Mouse (Mus musculus): Measurements from ENCODE around the gene Nav2. TPM values are rescaled to one million over a fixed set of nuclear protein-coding genes. Genes with fewer than 3 reads are reported as not detected.
A peak's percentile ranks its signal among the peaks of the same experiment; 100 is the strongest.

Nav2 gene
- polyA plus RNA-seq, 1 experiment from 2014 or later: 12.4 TPM

DNA sequence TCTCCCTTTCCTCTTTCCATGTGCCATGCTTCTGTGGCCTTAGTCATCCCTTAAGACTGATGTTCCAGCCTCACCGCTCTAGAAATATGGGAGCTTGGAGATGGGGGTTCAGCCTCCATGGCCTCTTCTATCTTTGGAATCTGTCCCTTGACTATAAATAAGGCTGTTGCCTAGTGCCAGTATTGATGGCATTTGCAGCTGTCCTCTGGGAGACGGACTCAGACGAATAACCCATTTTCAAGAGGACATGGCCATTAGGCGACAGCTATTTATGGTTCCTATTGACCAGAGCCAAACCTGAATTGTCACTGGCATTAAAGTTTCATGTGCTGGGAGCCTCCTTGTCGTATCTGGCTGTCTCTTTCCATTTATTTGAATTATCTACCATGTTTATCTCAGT, 425.6 kb downstream of the Nav2 start:
- H3K4me1 ChIP-seq (replicated peaks): 0 out of 2 replicates have a peak, but pooled peaks cover 2% of the 10 kb centered on the region
- no peak overlapping the region for H3K27ac ChIP-seq
- no peaks in the 10 kb centered on the region for H3K36me3 ChIP-seq
- H3K27me3 ChIP-seq: no peaks in the 10 kb centered on the region
- no peak overlapping the region for H3K9ac ChIP-seq (replicated peaks)
- no peak for ATAC-seq (ENCODE audit: insufficient number of reproducible peaks, insufficient read depth, low FRiP score, low TSS enrichment, low read depth)
- WGBS: 47% methylated on average over 5 of the region's 5 CpGs
- H3K4me3 ChIP-seq (replicated peaks): no peak overlapping the region
- no peaks in the 10 kb centered on the region for H3K9me3 ChIP-seq
- no peak overlapping the region for H3K4me2 ChIP-seq

DNA sequence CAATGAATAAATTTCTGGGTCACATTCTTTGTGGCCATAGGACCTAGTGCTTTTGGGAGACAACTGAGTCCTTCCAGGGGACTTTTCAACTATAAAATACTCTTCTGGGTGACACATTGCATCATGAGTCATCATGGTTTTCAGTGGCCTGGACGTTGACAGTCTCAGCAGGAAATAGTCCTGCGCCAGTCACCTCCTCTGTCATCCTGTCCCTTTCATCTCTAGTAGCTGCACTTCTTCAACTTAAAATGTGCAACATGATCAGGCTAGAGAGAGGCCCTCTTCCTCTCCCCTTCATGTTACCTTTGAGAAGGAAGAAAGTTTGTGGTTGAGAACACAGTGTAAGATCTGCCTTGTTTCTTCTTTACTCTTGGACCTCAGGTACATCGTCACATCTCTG, 426.5 kb downstream of the Nav2 start:
- Histone ChIP-seq H3K9me3 (no peaks in the 10 kb centered on the region), H3K27me3 (no peaks in the 10 kb centered on the region), H3K9ac (replicated peaks) (no peak overlapping the region), H3K36me3 (no peaks in the 10 kb centered on the region), H3K27ac (no peak overlapping the region), H3K4me1 (replicated peaks) (0 out of 2 replicates have a peak, but pooled peaks cover 2% of the 10 kb centered on the region), H3K4me3 (replicated peaks) (no peak overlapping the region), H3K4me2 (no peak overlapping the region)
- no peak for ATAC-seq (ENCODE audit: insufficient number of reproducible peaks, insufficient read depth, low FRiP score, low TSS enrichment, low read depth)
- 45% methylated on average over 3 of the region's 3 CpGs for WGBS

DNA sequence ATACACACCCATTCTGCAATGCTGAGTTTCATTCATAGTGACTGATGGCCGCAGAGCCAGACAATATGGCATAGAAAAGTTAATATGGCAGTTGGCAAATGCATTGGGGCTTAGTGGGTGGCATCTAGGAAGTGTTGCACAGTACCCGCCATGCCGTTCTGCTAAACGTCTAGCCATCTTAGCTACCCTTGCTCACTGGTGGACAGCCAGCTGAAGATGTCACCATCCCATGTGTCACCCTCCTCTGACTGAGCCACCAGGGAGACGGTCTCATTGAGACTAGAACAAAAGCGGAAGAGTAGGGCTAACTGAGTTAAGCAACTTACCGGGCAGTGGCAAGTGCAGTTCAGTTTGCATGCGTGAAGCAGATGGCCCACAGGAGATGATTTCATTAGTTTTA, 428.2 kb downstream of the Nav2 start:
- Histone ChIP-seq H3K9me3 (no peaks in the 10 kb centered on the region), H3K4me1 (replicated peaks) (0 out of 2 replicates have a peak, but pooled peaks cover under 1% of the 10 kb centered on the region), H3K27ac (no peak overlapping the region), H3K4me3 (replicated peaks) (no peak overlapping the region), H3K36me3 (no peaks in the 10 kb centered on the region), H3K27me3 (no peaks in the 10 kb centered on the region), H3K4me2 (no peak overlapping the region), H3K9ac (replicated peaks) (no peak overlapping the region)
- no peak for ATAC-seq (ENCODE audit: insufficient number of reproducible peaks, insufficient read depth, low FRiP score, low TSS enrichment, low read depth)
- 90% methylated on average over 8 of the region's 8 CpGs for WGBS

DNA sequence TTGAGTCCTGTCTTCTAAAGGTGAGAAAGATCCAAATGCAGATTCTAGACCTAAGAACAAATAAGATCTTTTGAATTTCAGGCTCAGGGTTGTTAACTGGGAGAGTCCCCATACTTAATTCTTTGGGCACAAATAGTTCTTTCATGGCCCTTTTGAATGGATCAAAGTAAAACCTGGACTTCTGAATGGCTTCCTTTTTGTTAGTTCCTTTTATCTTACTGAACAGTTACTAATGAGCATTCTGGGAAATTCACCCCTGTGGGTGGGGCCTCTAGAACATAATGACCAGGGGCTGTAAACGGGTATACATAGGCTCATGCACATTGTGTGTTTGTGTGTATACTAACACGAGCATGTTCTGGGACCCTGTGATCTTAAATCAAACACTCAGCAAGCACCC, 429.2 kb downstream of the Nav2 start:
- H3K27ac ChIP-seq: no peak overlapping the region
- no peak overlapping the region for H3K4me3 ChIP-seq (replicated peaks)
- peaks cover 11% of the 10 kb centered on the region for H3K4me1 ChIP-seq (replicated peaks)
- H3K9me3 ChIP-seq: no peaks in the 10 kb centered on the region
- no peaks in the 10 kb centered on the region for H3K36me3 ChIP-seq
- ATAC-seq (ENCODE audit: insufficient number of reproducible peaks, insufficient read depth, low FRiP score, low TSS enrichment, low read depth): no peak
- WGBS: 20% methylated on average over 2 of the region's 2 CpGs
- no peaks in the 10 kb centered on the region for H3K27me3 ChIP-seq
- H3K4me2 ChIP-seq: no peak overlapping the region
- H3K9ac ChIP-seq (replicated peaks): no peak overlapping the region

DNA sequence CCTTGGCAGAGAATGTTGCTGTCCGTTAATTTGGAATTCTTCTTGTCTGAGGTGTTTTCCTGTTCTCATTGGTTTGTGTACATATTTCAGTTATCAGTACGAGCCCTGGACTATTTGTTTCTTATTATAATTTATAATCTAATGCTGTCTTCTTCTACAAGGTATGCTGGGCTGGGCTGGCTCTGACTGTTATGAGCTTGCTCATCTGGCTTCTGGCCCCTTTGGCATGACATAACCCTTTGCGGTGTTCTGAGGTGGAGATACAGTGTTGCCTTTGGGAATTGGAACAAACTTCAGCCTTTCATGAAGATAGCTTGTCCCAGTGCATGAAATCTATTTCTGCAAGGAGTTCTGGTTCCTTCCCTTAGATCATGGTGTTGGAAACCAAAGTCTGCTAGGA, 431.4 kb downstream of the Nav2 start:
- peaks cover 27% of the 10 kb centered on the region for H3K4me1 ChIP-seq (replicated peaks)
- peaks cover 3% of the 10 kb centered on the region; the same call in 1 of the 2 replicates for H3K27me3 ChIP-seq
- H3K27ac ChIP-seq: no peak overlapping the region
- no peak overlapping the region for H3K4me3 ChIP-seq (replicated peaks)
- H3K9me3 ChIP-seq: no peaks in the 10 kb centered on the region
- H3K36me3 ChIP-seq: no peaks in the 10 kb centered on the region
- H3K4me2 ChIP-seq: no peak overlapping the region
- H3K9ac ChIP-seq (replicated peaks): no peak overlapping the region
- ATAC-seq (ENCODE audit: insufficient number of reproducible peaks, insufficient read depth, low FRiP score, low TSS enrichment, low read depth): no peak
- 88% methylated on average over 3 of the region's 3 CpGs for WGBS

DNA sequence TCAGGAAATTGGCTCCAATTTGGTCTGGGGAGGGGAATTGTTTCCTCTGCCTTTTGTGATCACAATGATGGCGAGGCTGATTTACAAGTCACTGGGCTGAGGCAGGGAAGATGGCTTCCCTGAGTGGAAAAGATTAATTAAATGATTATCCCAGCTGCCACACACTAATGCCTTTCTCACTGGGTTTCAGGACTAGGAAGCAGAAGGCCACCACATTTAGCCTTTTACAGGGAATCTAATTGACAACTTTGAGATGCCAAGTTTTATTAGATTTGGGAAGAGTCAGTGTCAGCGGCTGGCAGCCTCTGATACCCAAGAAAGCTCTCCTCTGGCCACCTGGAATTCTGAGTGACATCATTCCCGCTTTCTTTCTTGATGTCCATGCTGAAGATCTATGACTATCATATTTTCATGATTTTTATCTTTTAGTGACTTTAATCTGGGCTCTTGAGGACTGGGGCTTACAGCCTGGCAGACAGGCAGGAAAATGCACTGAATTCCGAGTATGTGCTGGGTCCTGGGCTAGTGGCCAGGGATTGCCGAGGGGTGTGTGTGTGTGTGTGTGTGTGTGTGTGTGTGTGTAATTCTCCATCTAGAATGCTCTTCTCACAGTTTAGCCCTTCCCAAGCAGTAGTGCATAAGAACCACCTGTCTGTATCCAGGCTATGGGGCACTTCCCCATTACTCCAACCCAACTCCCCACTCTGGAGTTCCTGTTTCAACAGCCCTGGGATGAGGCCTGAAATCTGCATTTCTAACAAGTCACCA, 432.8 kb downstream of the Nav2 start:
- 62% methylated on average over 5 of the region's 5 CpGs for WGBS
- H3K9me3 ChIP-seq: no peaks in the 10 kb centered on the region
- no peak overlapping the region for H3K27ac ChIP-seq
- no peak overlapping the region for H3K9ac ChIP-seq (replicated peaks)
- no peak overlapping the region for H3K4me2 ChIP-seq
- H3K4me3 ChIP-seq (replicated peaks): no peak overlapping the region
- peaks cover 27% of the 10 kb centered on the region for H3K4me1 ChIP-seq (replicated peaks)
- ATAC-seq (ENCODE audit: insufficient number of reproducible peaks, insufficient read depth, low FRiP score, low TSS enrichment, low read depth): no peak
- H3K36me3 ChIP-seq: no peaks in the 10 kb centered on the region
- H3K27me3 ChIP-seq: peaks cover 3% of the 10 kb centered on the region; the same call in 1 of the 2 replicates

DNA sequence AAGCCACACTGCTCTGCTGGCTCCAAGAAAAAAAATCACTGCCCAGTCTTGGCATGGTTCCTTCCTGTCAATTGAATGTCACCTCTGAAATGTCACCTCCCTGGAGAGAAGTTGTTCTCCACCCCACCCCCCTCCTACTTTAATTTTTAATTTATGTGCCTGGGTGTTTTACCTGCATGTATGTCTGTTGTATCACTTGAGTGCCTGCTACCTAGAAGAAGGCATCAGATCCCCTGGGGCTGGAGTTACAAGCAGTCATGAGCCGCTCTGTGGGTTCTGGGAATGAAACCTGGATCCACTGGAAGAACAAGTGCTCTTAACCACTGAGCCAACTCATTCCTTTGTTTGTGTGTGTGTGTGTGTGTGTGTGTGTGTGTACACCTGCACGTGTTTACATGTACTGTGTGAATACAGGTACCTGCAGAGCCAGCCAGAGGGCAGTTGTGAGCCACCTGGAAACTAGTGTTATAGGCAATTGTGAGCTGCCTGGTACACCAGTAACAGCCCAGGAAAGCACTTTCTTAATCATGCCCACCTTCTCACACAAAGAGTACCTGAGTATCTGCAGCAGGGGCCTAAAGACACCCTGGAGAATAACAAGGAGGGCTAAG, 433.5 kb downstream of the Nav2 start:
- Histone ChIP-seq H3K27ac (peak overlapping the region; percentile 74; the same call in 1 of the 2 replicates), H3K4me1 (replicated peaks) (peaks cover 27% of the 10 kb centered on the region), H3K36me3 (no peaks in the 10 kb centered on the region), H3K4me2 (peak overlapping the region; percentile 42; the same call in 1 of the 2 replicates), H3K9ac (replicated peaks) (no peak overlapping the region), H3K27me3 (peaks cover 3% of the 10 kb centered on the region; the same call in 1 of the 2 replicates), H3K4me3 (replicated peaks) (no peak overlapping the region), H3K9me3 (no peaks in the 10 kb centered on the region)
- WGBS: 81% methylated on average over 2 of the region's 2 CpGs
- ATAC-seq (ENCODE audit: insufficient number of reproducible peaks, insufficient read depth, low FRiP score, low TSS enrichment, low read depth): peak; percentile 7; the same call in 1 of the 2 replicates

DNA sequence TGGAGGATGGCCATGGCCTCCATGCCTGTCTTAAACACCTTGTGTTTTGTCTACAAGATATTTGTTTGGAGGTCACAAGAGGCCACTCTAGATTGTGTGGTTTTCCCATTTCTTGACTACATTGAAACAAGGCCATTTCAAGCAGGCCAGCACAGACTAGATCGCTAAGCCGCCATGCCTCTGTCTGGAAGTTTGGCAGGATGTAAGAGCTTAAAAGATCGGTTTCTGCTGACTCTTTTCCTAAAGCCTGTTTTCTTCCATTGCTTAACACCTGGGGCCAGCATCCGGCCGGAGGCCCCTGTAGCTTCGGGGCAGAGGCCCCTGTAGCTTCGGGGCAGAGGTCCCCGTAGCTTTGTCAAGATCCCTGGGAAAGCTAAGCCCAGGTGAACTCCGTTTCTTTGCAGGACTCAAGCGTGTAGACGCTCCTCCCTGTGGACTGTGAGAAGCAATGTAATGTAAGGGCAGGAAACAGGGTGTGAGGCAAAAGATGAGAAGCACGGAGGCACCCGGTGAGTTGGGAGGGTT, 434.1 kb downstream of the Nav2 start:
- Histone ChIP-seq H3K4me3 (replicated peaks) (no peak overlapping the region), H3K36me3 (no peaks in the 10 kb centered on the region), H3K9ac (replicated peaks) (0 out of 2 replicates have a peak overlapping the region, but pooled peaks have one; percentile 27), H3K4me1 (replicated peaks) (peaks cover 27% of the 10 kb centered on the region), H3K9me3 (no peaks in the 10 kb centered on the region), H3K27me3 (peaks cover 3% of the 10 kb centered on the region; the same call in 1 of the 2 replicates), H3K4me2 (peak overlapping the region; percentile 42), H3K27ac (peak overlapping the region; percentile 74)
- 28% methylated on average over 13 of the region's 13 CpGs for WGBS
- ATAC-seq (ENCODE audit: insufficient number of reproducible peaks, insufficient read depth, low FRiP score, low TSS enrichment, low read depth): peak; percentile 22; the same call in 1 of the 2 replicates

DNA sequence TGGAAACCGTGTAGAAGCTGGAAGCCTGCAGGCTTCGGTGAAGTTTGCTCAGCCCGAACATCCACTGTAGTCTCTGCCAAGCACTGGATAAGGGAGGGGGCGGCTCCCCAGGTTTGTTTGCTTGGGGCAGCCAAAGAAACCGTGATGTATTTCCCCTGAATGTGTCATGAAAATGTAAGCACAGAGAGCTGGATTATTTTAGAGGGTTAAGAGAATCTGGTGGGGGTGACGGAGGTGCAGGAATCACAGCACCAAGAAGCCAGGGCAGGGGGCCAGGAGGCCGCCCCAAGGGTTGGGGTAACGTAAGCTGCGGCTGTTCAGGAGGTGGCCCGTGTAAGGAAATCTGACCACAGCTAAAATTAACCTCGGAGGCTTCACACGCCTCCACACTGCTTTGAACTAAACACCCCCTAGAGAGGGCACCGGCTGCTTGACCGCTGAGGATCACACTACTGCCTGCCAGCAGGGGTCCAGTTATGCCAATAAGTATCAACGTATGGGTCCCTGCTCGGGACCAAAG, 434.6 kb downstream of the Nav2 start:
- H3K4me1 ChIP-seq (replicated peaks): peaks cover 27% of the 10 kb centered on the region
- H3K9me3 ChIP-seq: no peaks in the 10 kb centered on the region
- peak overlapping the region; percentile 42 for H3K4me2 ChIP-seq
- no peaks in the 10 kb centered on the region for H3K36me3 ChIP-seq
- peak; percentile 60 for ATAC-seq (ENCODE audit: insufficient number of reproducible peaks, insufficient read depth, low FRiP score, low TSS enrichment, low read depth)
- H3K27ac ChIP-seq: peak overlapping the region; percentile 74
- H3K4me3 ChIP-seq (replicated peaks): no peak overlapping the region
- H3K27me3 ChIP-seq: peaks cover 3% of the 10 kb centered on the region; the same call in 1 of the 2 replicates
- no peak overlapping the region; the same call in 1 of the 2 replicates for H3K9ac ChIP-seq (replicated peaks)
- 16% methylated on average over 16 of the region's 16 CpGs for WGBS

DNA sequence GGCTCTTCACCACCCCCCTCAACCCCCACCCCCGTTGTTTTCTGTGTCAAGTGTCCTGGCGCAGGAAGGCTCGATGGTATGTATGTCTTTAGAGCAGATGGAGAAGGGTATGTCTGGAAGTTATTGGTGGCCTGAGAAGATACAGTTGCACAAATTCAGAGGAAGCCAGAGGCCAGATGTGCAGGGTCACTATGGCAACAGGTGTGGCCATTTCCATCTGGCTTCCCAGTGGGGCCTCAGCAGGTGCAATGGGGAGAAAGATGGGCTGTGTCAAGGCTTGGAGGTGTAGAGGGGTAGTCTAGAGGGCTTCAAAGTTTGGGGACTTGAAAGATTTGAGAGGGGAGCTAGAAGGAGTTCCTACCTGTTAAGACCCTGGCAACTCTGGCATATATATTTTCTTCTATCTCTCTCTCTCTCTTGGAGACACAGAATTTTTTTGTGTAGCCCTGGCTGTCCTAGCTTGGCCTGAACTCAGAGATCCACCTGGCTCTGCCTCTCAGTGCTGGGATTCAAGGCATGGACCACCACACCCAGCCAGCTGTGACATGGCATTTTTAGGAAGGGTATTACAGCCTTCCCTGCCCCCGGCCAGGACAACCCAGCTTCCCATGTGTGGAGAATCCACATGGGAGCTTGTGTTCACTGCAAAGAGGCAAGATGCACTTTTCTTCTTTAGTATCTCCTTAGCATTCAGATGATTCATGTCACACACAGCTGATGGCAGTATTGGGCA, 435.4 kb downstream of the Nav2 start:
- Histone ChIP-seq H3K27me3 (peaks cover 3% of the 10 kb centered on the region; the same call in 1 of the 2 replicates), H3K27ac (no peak overlapping the region; the same call in 1 of the 2 replicates), H3K4me1 (replicated peaks) (peaks cover 27% of the 10 kb centered on the region), H3K9ac (replicated peaks) (no peak overlapping the region), H3K9me3 (no peaks in the 10 kb centered on the region), H3K4me2 (peak overlapping the region; percentile 42; the same call in 1 of the 2 replicates), H3K4me3 (replicated peaks) (no peak overlapping the region), H3K36me3 (no peaks in the 10 kb centered on the region)
- WGBS: 56% methylated on average over 4 of the region's 4 CpGs
- no peak for ATAC-seq (ENCODE audit: insufficient number of reproducible peaks, insufficient read depth, low FRiP score, low TSS enrichment, low read depth)

Measured in limb, embryonic 12.5 days (tissue).